Mouse (Mus musculus): ENCODE data around the gene Vmn2r76.
"Not testable (repeated sequence)": the region's sequence is repeated elsewhere in the genome, so short reads cannot be mapped to it uniquely, and the experiment has no call there.

Gene Vmn2r76

GRCm38 (mm10) chr7:86246208-86246607 lies at the start of gene Vmn2r76:
Gene Vmn2r76 (minus strand): TSS chr7:86246308.
- DNase-seq (ENCODE audit: low read depth, low spot score): no peak

- no peak for DNase-seq (ENCODE audit: low read depth, low spot score)
These were observed 31.0 kb upstream of the Vmn2r76 start, which contains the start of gene Olfr310 for GRCm38 (mm10) chr7:86277072-86277471. Gene Olfr310 (minus strand): TSS chr7:86277172.

- DNase-seq (ENCODE audit: low read depth, low spot score): peak; percentile 60
These were observed 34.8 kb downstream of the Vmn2r76 start for GRCm38 (mm10) chr7:86211345-86211744.

- not testable (repeated sequence) for DNase-seq (ENCODE audit: low read depth, low spot score)
These were observed 74.4 kb downstream of the Vmn2r76 start, which contains the start of gene Vmn2r75 for GRCm38 (mm10) chr7:86171678-86172077. Gene Vmn2r75 (minus strand): TSS chr7:86171778.
